Mouse (Mus musculus) C2C12 (cell line): ENCODE measurements at regions not wholly inside any gene's neighbourhood (a gene's known extent, or its start where the extent isn't known, plus 50 kb on each side); places are given as distances from the start of the nearest gene placed in this dataset.

Source experiments
- CEBPB ChIP-seq: IDR thresholded peaks from one replicate; pipeline ENCODE4 v1.6.1; 2011; ENCODE audit warnings: low read depth, mild to moderate bottlenecking, control low read depth, moderate library complexity
- CTCF ChIP-seq: IDR thresholded peaks from one replicate; pipeline ENCODE4 v1.5.1; 2011; ENCODE audit not compliant: control insufficient read depth, insufficient read depth, insufficient read length
- FOSL1 ChIP-seq: IDR thresholded peaks from one replicate; pipeline ENCODE4 v1.8.0; 2011; ENCODE audit warnings: mild to moderate bottlenecking, low read length; ENCODE audit not compliant: poor library complexity, insufficient read depth, severe bottlenecking
- MYOD1 ChIP-seq: IDR thresholded peaks from one replicate; pipeline ENCODE4 v1.6.1; 2011; ENCODE audit warnings: low read depth; ENCODE audit not compliant: control insufficient read depth, insufficient read length
- MYOG ChIP-seq: IDR thresholded peaks from one replicate; pipeline ENCODE4 v1.6.1; 2011; ENCODE audit not compliant: control insufficient read depth, insufficient read length; ENCODE audit errors: extremely low read depth
- USF1 ChIP-seq: IDR thresholded peaks from one replicate; pipeline ENCODE4 v1.6.1; 2011; ENCODE audit warnings: low read depth, mild to moderate bottlenecking, control low read depth, moderate library complexity

DNA sequence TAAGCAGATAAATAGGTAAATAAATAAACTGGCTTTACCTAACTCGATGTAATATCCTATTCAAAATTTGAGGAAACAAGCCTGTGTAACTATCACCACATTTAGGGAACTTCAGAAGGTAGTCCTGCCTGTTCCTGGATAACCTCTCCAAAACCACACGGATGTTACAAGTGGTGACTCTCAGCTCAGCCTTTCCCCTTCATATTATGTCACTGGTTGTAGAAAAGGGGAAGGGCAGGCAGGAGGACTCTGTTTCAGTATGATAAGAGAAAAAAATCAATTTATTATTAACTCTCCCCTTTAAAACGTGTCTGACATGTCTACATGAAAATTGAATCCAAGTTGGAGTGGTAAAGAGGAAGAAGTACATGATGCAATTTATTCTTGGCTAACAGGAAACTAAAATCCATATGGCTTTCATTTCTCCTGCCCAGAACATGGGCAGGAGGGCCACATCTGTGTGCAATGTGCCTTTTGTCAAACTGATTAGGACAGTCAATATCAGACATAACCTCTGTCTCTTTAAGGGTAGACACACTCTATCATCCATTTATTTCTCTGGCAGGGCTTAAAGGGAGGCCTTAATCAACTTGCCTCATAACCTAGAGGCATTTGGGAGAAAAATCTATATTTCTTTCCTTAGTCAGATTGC is 353.9 kb upstream of the Slco3a1 start:
- TF ChIP-seq CTCF (no peak), MYOD1 (no peak), CEBPB (no peak), USF1 (no peak), FOSL1 (no peak), MYOG (no peak)
